Mouse (Mus musculus) stomach, embryonic 16.5 days (tissue): Measurements from ENCODE around the gene Oasl1. TPM values are rescaled to one million over a fixed set of nuclear protein-coding genes. Genes with fewer than 3 reads are reported as not detected.
"Not testable (repeated sequence)": the region's sequence is repeated elsewhere in the genome, so short reads cannot be mapped to it uniquely, and the experiment has no call there.

ENCODE experiments used
- ATAC-seq: fragments of 200-750 bp; cut with Nextera tagmentation; 2 replicates; pipeline ENCODE4 v1.8.0; 2017; ENCODE audit warnings: moderate number of reproducible peaks, moderate TSS enrichment; ENCODE audit not compliant: insufficient read depth, low FRiP score
- H3K27ac ChIP-seq: fragments of 300-500 bp; sonication (generic); 2 replicates; pipeline ENCODE4 v1.5.1; 2014; ENCODE audit warnings: low read length
- H3K27me3 ChIP-seq: fragments of 300-500 bp; sonication (generic); 2 replicates; pipeline ENCODE4 v1.6.1; 2014; ENCODE audit warnings: low read length, control low read depth, mixed read lengths; ENCODE audit not compliant: control insufficient read depth, insufficient read depth
- H3K36me3 ChIP-seq: fragments of 300-500 bp; sonication (generic); 2 replicates; pipeline ENCODE4 v1.6.1; 2014; ENCODE audit warnings: low read length; ENCODE audit not compliant: control insufficient read depth, insufficient read depth
- H3K4me1 ChIP-seq: fragments of 300-500 bp; sonication (generic); 2 replicates; pipeline ENCODE4 v1.6.1; 2014; ENCODE audit warnings: low read length, control low read depth, mixed read lengths; ENCODE audit not compliant: control insufficient read depth, insufficient read depth
- H3K4me2 ChIP-seq: fragments of 300-500 bp; sonication (generic); 2 replicates; pipeline ENCODE4 v1.6.1; 2014; ENCODE audit warnings: low read depth, low read length, mixed read lengths
- H3K4me3 ChIP-seq: fragments of 300-500 bp; sonication (generic); replicated peaks from 2 replicates; pipeline ENCODE4 v1.5.1; 2014; ENCODE audit warnings: mild to moderate bottlenecking, low read length
- H3K9ac ChIP-seq: fragments of 300-500 bp; sonication (generic); 2 replicates; pipeline ENCODE4 v1.6.1; 2014; ENCODE audit warnings: low read length
- H3K9me3 ChIP-seq: fragments of 300-500 bp; sonication (generic); replicated peaks from 2 replicates; pipeline ENCODE4 v1.6.1; 2016; ENCODE audit warnings: low read length, control low read depth; ENCODE audit not compliant: control insufficient read depth
- WGBS: fragments of 180-500 bp; shearing (Covaris S2); extraction: QIAGEN DNeasy Blood & Tissue Kit; methylation state at CpG from one replicate; pipeline ENCODE4 v1.1.7; 2014; 5-methylcytosine and 5-hydroxymethylcytosine counted together
- polyA plus RNA-seq: library from polyadenylated mRNA; unstranded; fragments of >200 nt; fragmentation: Nextera tagmentation; extraction: Ambion mirVana; gene quantifications from 2 replicates; pipeline ENCODE4 v1.2.1, GENCODE M21; 2015

Oasl1 gene
- polyA plus RNA-seq: 1.3 and 2.1 TPM in 2 replicates

- H3K27me3 ChIP-seq: no peaks in the 10 kb centered on the region
- ATAC-seq: 0 out of 2 replicates have a peak, but pooled peaks have one; percentile 54
- H3K36me3 ChIP-seq: no peaks in the 10 kb centered on the region
- peak within 1 kb of the TSS; percentile 57 for H3K4me2 ChIP-seq
- peak within 1 kb of the TSS; percentile 60 for H3K9ac ChIP-seq
- 14% methylated on average over 15 of the region's 15 CpGs for WGBS
- 0 out of 2 replicates have a peak, but pooled peaks cover 4% of the 10 kb centered on the region for H3K4me1 ChIP-seq
- H3K4me3 ChIP-seq: peak within 1 kb of the TSS; percentile 42
- H3K27ac ChIP-seq: peak within 1 kb of the TSS; percentile 8; the same call in 1 of the 2 replicates
- no peaks in the 10 kb centered on the region for H3K9me3 ChIP-seq
These were observed at the start of gene Oasl1 for GRCm38 (mm10) chr5:114922998-114923473. TSS of gene Oasl1 (plus strand) at chr5:114923240.

GRCm38 (mm10) chr5:114875858-114876257 is 47.2 kb upstream of the Oasl1 start:
- Histone ChIP-seq H3K36me3 (no peaks in the 10 kb centered on the region), H3K4me2 (no peak overlapping the region), H3K4me3 (no peak overlapping the region), H3K9me3 (no peaks in the 10 kb centered on the region), H3K27me3 (no peaks in the 10 kb centered on the region), H3K4me1 (no peaks in the 10 kb centered on the region), H3K9ac (no peak overlapping the region), H3K27ac (no peak overlapping the region)
- ATAC-seq: no peak
- WGBS: 51% methylated on average over 6 of the region's 6 CpGs

- no peaks in the 10 kb centered on the region for H3K36me3 ChIP-seq
- H3K4me2 ChIP-seq: no peak overlapping the region
- no peak for ATAC-seq
- no peaks in the 10 kb centered on the region for H3K9me3 ChIP-seq
- H3K9ac ChIP-seq: no peak overlapping the region
- H3K27ac ChIP-seq: no peak overlapping the region
- no peak overlapping the region for H3K4me3 ChIP-seq
- no peaks in the 10 kb centered on the region for H3K27me3 ChIP-seq
- WGBS: 42% methylated on average over 6 of the region's 6 CpGs
- no peaks in the 10 kb centered on the region for H3K4me1 ChIP-seq
These were observed 46.7 kb upstream of the Oasl1 start for GRCm38 (mm10) chr5:114876331-114876730.

- H3K27me3 ChIP-seq: no peaks in the 10 kb centered on the region
- no peaks in the 10 kb centered on the region for H3K9me3 ChIP-seq
- no peak overlapping the region for H3K27ac ChIP-seq
- no peak overlapping the region for H3K9ac ChIP-seq
- no peak for ATAC-seq
- no peak overlapping the region for H3K4me2 ChIP-seq
- H3K4me3 ChIP-seq: no peak overlapping the region
- 68% methylated on average over 7 of the region's 7 CpGs for WGBS
- no peaks in the 10 kb centered on the region for H3K36me3 ChIP-seq
- no peaks in the 10 kb centered on the region for H3K4me1 ChIP-seq
These were observed 45.6 kb upstream of the Oasl1 start for GRCm38 (mm10) chr5:114877487-114877886.

GRCm38 (mm10) chr5:114879399-114879798 is 43.6 kb upstream of the Oasl1 start:
- H3K9ac ChIP-seq: no peak overlapping the region
- H3K27me3 ChIP-seq: no peaks in the 10 kb centered on the region
- H3K27ac ChIP-seq: no peak overlapping the region
- no peaks in the 10 kb centered on the region for H3K36me3 ChIP-seq
- H3K9me3 ChIP-seq: no peaks in the 10 kb centered on the region
- no peak overlapping the region for H3K4me2 ChIP-seq
- no peak for ATAC-seq
- WGBS: 41% methylated on average over 13 of the region's 13 CpGs
- no peak overlapping the region for H3K4me3 ChIP-seq
- H3K4me1 ChIP-seq: no peaks in the 10 kb centered on the region

- not testable (repeated sequence) for H3K36me3 ChIP-seq, H3K27me3 ChIP-seq, H3K9ac ChIP-seq, H3K4me2 ChIP-seq, ATAC-seq, H3K9me3 ChIP-seq, H3K27ac ChIP-seq, H3K4me3 ChIP-seq, H3K4me1 ChIP-seq
- 77% methylated on average over 6 of the region's 7 CpGs for WGBS
These were observed 40.7 kb upstream of the Oasl1 start for GRCm38 (mm10) chr5:114882319-114882718.

- H3K4me1 ChIP-seq: no peaks in the 10 kb centered on the region
- no peaks in the 10 kb centered on the region for H3K9me3 ChIP-seq
- H3K27me3 ChIP-seq: no peaks in the 10 kb centered on the region
- H3K4me3 ChIP-seq: no peak overlapping the region
- H3K27ac ChIP-seq: no peak overlapping the region
- no peak overlapping the region for H3K4me2 ChIP-seq
- no peaks in the 10 kb centered on the region for H3K36me3 ChIP-seq
- 79% methylated on average over 11 of the region's 11 CpGs for WGBS
- ATAC-seq: no peak
- H3K9ac ChIP-seq: no peak overlapping the region
These were observed 40.0 kb upstream of the Oasl1 start for GRCm38 (mm10) chr5:114883022-114883421.

- Histone ChIP-seq H3K4me1 (no peaks in the 10 kb centered on the region), H3K9ac (no peak overlapping the region), H3K36me3 (no peaks in the 10 kb centered on the region), H3K4me3 (no peak overlapping the region), H3K27me3 (no peaks in the 10 kb centered on the region), H3K9me3 (no peaks in the 10 kb centered on the region), H3K4me2 (no peak overlapping the region), H3K27ac (no peak overlapping the region; the same call in 1 of the 2 replicates)
- 64% methylated on average over 6 of the region's 6 CpGs for WGBS
- no peak for ATAC-seq
These were observed 36.2 kb upstream of the Oasl1 start for GRCm38 (mm10) chr5:114886801-114887200.

GRCm38 (mm10) chr5:114888995-114889394 is 34.0 kb upstream of the Oasl1 start:
- no peak overlapping the region for H3K4me3 ChIP-seq
- H3K36me3 ChIP-seq: no peaks in the 10 kb centered on the region
- no peak overlapping the region for H3K27ac ChIP-seq
- no peak overlapping the region for H3K9ac ChIP-seq
- H3K4me2 ChIP-seq: no peak overlapping the region
- H3K4me1 ChIP-seq: no peaks in the 10 kb centered on the region
- ATAC-seq: no peak
- H3K27me3 ChIP-seq: no peaks in the 10 kb centered on the region
- H3K9me3 ChIP-seq: no peaks in the 10 kb centered on the region
- 82% methylated on average over 2 of the region's 2 CpGs for WGBS
